Mouse (Mus musculus) bone marrow macrophage, adult 2 months (primary cell): ENCODE data around the gene Bcar1.

Experiments used
- CTCF ChIP-seq: IDR thresholded peaks from 2 replicates; pipeline ENCODE4 v1.5.1; 2012; ENCODE audit warnings: low read depth, mild to moderate bottlenecking, low read length, moderate library complexity
- POLR2A ChIP-seq: IDR thresholded peaks from 2 replicates; pipeline ENCODE4 v1.6.1; 2012; ENCODE audit warnings: mild to moderate bottlenecking, low read depth, low read length, borderline replicate concordance

- no peak for TF ChIP-seq CTCF
- no peak for TF ChIP-seq POLR2A
These were observed 44.1 kb upstream of the Bcar1 start for GRCm38 (mm10) chr8:111787683-111788082.
